Mouse (Mus musculus): ENCODE results near the gene Stub1.

DNA sequence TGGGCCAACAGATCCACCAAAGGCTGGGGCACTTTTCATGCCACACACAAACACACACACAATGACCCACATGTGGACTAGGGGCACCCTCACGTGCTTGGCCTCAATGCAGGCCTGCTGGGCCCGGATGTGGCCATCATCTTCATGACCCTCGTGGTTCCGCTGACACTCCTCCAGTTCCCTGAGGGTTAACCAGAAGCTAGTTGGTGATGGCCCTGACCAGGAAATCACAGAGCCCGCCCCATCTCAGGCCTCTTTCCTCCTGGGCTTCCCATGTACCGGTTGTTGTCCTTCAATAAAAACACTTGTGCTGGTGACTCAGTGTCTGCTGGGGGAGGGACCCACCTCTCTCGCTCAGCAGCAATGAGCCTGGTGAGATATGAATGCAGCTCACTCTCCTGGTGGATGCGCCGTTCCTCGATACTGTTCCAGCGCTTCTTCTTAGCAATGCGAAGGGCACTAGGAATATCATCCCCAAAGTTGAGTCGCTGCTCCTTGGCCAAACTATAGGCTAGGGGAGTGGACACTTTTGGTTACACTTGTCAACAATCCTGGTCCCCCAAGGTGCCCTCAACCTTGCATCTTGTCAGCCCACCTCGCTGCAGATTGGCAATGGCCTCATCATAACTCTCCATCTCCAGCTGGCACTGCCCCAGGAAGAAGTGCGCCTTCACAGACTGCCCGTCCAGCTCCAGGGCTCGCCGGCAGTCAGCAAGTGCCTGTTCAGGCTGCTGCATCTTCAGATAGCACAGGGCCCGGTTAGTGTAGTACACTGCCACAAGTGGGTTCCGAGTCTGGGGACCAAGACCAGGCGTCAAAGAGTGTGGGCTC, 1.5 kb downstream of the Stub1 start:
- no peak for TF ChIP-seq POLR2A (IDR thresholded peaks at IDR 0.05; ENCODE audit: borderline replicate concordance, insufficient read depth, low read length)
- no peak for TF ChIP-seq CTCF (IDR thresholded peaks at IDR 0.05; ENCODE audit: borderline replicate concordance, insufficient read depth, low read depth, low read length)

Measured in cerebellum, adult 2 months (tissue).